Mouse (Mus musculus) limb, embryonic 13.5 days (tissue): ENCODE data around the gene Klc3. TPM values are rescaled to one million over a fixed set of nuclear protein-coding genes. Genes with fewer than 3 reads are reported as not detected.

Experiments used
- ATAC-seq: fragments of 200-750 bp; cut with Nextera tagmentation; 2 replicates; pipeline ENCODE4 v1.8.0; 2017; ENCODE audit warnings: low read depth, moderate number of reproducible peaks, moderate TSS enrichment; ENCODE audit not compliant: low FRiP score
- H3K27ac ChIP-seq: fragments of 300-500 bp; sonication (generic); 2 replicates; pipeline ENCODE4 v1.5.1; 2015; ENCODE audit warnings: inconsistent platforms, mild to moderate bottlenecking, moderate library complexity
- H3K27me3 ChIP-seq: fragments of 300-500 bp; sonication (generic); 2 replicates; pipeline ENCODE4 v1.6.1; 2015; ENCODE audit warnings: mild to moderate bottlenecking, inconsistent platforms
- H3K36me3 ChIP-seq: fragments of 300-500 bp; sonication (generic); 2 replicates; pipeline ENCODE4 v1.6.1; 2015; ENCODE audit warnings: inconsistent platforms, mild to moderate bottlenecking, moderate library complexity
- H3K4me1 ChIP-seq: fragments of 300-500 bp; sonication (generic); 2 replicates; pipeline ENCODE4 v1.6.1; 2015; ENCODE audit warnings: inconsistent platforms
- H3K4me2 ChIP-seq: fragments of 300-500 bp; sonication (generic); replicated peaks from 2 replicates; pipeline ENCODE4 v1.6.1; 2015; ENCODE audit warnings: inconsistent platforms, mild to moderate bottlenecking, moderate library complexity
- H3K4me3 ChIP-seq: fragments of 300-500 bp; sonication (generic); 2 replicates; pipeline ENCODE4 v1.5.1; 2015; ENCODE audit warnings: moderate library complexity, mild to moderate bottlenecking, inconsistent platforms
- H3K9ac ChIP-seq: fragments of 300-500 bp; sonication (generic); 2 replicates; pipeline ENCODE4 v1.6.1; 2015; ENCODE audit warnings: mild to moderate bottlenecking, inconsistent platforms
- H3K9me3 ChIP-seq: fragments of 300-500 bp; sonication (generic); 2 replicates; pipeline ENCODE4 v1.6.1; 2016; ENCODE audit warnings: inconsistent platforms
- WGBS: fragments of 180-500 bp; shearing (Covaris S2); methylation state at CpG from one replicate; pipeline ENCODE4 v1.1.7; 2015; 5-methylcytosine and 5-hydroxymethylcytosine counted together
- polyA plus RNA-seq: library from polyadenylated mRNA; unstranded; fragments of >200 nt; fragmentation: Nextera tagmentation; extraction: Ambion mirVana; gene quantifications from 2 replicates; pipeline ENCODE4 v1.2.1, GENCODE M21; 2015

Gene Klc3
- polyA plus RNA-seq, 1 experiment from 2014 or later = 8.3 TPM

DNA sequence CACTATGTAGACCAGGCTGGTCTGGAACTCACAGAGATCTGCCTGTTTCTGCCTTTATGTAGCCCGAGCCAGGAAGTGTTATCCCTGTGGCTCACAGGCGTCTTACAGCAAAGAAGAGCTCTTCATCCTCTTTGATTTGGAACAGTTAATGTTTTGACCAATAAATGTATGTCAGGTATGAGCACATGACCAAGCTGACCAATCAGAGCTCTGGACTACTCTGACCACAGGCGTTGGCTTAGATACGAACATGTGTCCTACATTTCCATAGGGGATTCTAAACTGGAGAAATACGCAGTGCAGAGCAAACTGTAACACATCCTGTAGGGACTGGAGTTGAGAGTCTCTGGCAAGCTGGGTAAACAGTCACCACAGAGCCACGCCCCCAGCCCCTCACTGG lies 23.0 kb upstream of the Klc3 start:
- no peak for ATAC-seq
- Histone ChIP-seq H3K27me3 (peaks cover 6% of the 10 kb centered on the region), H3K9me3 (no peaks in the 10 kb centered on the region), H3K36me3 (peaks cover 72% of the 10 kb centered on the region), H3K4me3 (no peak overlapping the region), H3K4me1 (no peaks in the 10 kb centered on the region), H3K4me2 (no peak overlapping the region), H3K9ac (no peak overlapping the region), H3K27ac (no peak overlapping the region)
- WGBS = 92% methylated on average over 6 of the region's 6 CpGs

GRCm38 (mm10) chr7:19426349-19426748 lies 22.4 kb upstream of the Klc3 start:
- Histone ChIP-seq H3K36me3 (peaks cover 67% of the 10 kb centered on the region), H3K4me1 (no peaks in the 10 kb centered on the region), H3K9ac (no peak overlapping the region), H3K4me2 (no peak overlapping the region), H3K27me3 (peaks cover 12% of the 10 kb centered on the region), H3K27ac (no peak overlapping the region), H3K9me3 (no peaks in the 10 kb centered on the region), H3K4me3 (no peak overlapping the region)
- 76% methylated on average over 6 of the region's 6 CpGs for WGBS
- no peak for ATAC-seq

DNA sequence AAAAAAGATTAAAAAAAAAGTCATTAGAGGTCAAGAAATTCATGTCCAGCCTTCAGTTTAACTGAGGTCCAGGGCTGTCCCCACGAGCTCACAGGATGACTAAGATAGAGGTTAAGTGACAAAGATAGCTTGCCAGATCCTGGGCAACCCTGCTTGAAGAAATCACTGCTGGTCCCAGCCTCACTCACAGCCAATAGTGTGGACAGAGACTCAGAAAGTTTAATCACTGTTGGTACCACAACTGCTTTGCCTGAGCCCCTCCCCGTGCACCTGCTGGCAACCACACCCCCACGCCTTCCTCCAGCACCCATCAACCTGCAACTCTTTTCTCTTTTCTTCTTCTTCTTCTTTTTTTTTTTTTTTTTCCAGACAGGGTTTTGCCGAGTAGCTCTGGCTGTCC lies 20.1 kb upstream of the Klc3 start:
- 64% methylated on average over 4 of the region's 4 CpGs for WGBS
- no peak overlapping the region for H3K4me2 ChIP-seq
- no peak for ATAC-seq
- no peak overlapping the region for H3K9ac ChIP-seq
- no peak overlapping the region for H3K27ac ChIP-seq
- H3K4me1 ChIP-seq = peaks cover 4% of the 10 kb centered on the region; the same call in 1 of the 2 replicates
- H3K27me3 ChIP-seq = peaks cover 35% of the 10 kb centered on the region
- peaks cover 44% of the 10 kb centered on the region for H3K36me3 ChIP-seq
- H3K4me3 ChIP-seq = no peak overlapping the region
- no peaks in the 10 kb centered on the region for H3K9me3 ChIP-seq

DNA sequence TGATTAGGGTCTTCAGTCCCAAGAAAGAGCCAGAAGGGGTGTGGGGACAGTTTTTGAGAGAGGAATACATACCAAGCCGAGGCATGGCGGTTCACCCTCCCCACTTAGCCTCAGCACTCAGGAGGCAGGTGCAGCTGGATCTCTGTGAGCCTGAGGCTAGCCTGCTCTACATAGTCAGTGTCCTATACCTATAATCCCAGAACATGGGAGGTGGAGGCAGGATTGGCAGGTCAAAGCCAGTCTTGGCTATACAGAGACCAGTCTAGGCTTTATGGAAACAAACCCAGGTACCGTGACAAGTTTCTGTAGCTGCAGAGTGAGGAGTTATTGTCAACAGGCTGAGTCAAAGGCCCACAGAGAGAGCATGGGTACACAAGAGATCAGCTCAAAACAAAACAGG lies 19.2 kb upstream of the Klc3 start:
- Histone ChIP-seq H3K36me3 (peaks cover 34% of the 10 kb centered on the region), H3K4me1 (peaks cover 4% of the 10 kb centered on the region; the same call in 1 of the 2 replicates), H3K9me3 (peaks cover 2% of the 10 kb centered on the region; the same call in 1 of the 2 replicates), H3K4me3 (no peak overlapping the region), H3K9ac (no peak overlapping the region), H3K27me3 (peaks cover 44% of the 10 kb centered on the region), H3K27ac (no peak overlapping the region), H3K4me2 (no peak overlapping the region)
- ATAC-seq = no peak
- 89% methylated on average over 3 of the region's 3 CpGs for WGBS

GRCm38 (mm10) chr7:19420821-19421636 lies 17.1 kb upstream of the Klc3 start:
- Histone ChIP-seq H3K9me3 (peaks cover 4% of the 10 kb centered on the region; the same call in 1 of the 2 replicates), H3K27me3 (peaks cover 60% of the 10 kb centered on the region), H3K27ac (no peak overlapping the region), H3K4me3 (peak overlapping the region; percentile 36), H3K4me2 (peak overlapping the region; percentile 63), H3K36me3 (peaks cover 14% of the 10 kb centered on the region), H3K4me1 (peaks cover 4% of the 10 kb centered on the region; the same call in 1 of the 2 replicates), H3K9ac (no peak overlapping the region)
- peak; percentile 93 for ATAC-seq
- 11% methylated on average over 43 of the region's 43 CpGs for WGBS

DNA sequence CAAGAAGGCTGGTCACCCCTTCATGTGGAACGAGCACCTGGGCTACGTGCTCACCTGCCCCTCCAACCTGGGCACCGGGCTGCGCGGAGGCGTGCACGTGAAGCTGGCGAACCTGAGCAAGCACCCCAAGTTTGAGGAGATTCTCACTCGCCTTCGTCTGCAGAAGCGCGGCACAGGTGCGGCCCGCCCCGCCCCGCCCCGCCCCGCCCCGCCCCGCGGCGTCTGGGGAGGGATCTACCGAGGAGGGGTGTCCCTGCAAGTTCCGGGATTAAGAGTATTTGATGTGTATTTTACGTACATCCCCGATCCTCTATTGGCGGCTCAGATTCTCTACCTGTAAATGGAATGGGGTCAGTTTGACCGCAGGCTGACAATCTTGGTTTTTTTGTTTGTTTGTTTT lies 16.2 kb upstream of the Klc3 start:
- Histone ChIP-seq H3K27ac (no peak overlapping the region), H3K4me1 (peaks cover 4% of the 10 kb centered on the region; the same call in 1 of the 2 replicates), H3K9me3 (peaks cover 4% of the 10 kb centered on the region; the same call in 1 of the 2 replicates), H3K36me3 (peaks cover 5% of the 10 kb centered on the region), H3K4me3 (0 out of 2 replicates have a peak overlapping the region, but pooled peaks have one; percentile 3), H3K27me3 (peaks cover 60% of the 10 kb centered on the region), H3K4me2 (no peak overlapping the region; the same call in 1 of the 2 replicates), H3K9ac (no peak overlapping the region)
- 7% methylated on average over 28 of the region's 28 CpGs for WGBS
- no peak for ATAC-seq

- ATAC-seq = no peak
- Histone ChIP-seq H3K27ac (no peak overlapping the region), H3K9ac (no peak overlapping the region), H3K9me3 (peaks cover 4% of the 10 kb centered on the region; the same call in 1 of the 2 replicates), H3K27me3 (peaks cover 54% of the 10 kb centered on the region), H3K4me3 (no peak overlapping the region), H3K4me1 (peaks cover 4% of the 10 kb centered on the region; the same call in 1 of the 2 replicates), H3K4me2 (no peak overlapping the region), H3K36me3 (no peaks in the 10 kb centered on the region)
- 75% methylated on average over 15 of the region's 15 CpGs for WGBS
Measured at GRCm38 (mm10) chr7:19416590-19416989, 12.7 kb upstream of the Klc3 start.

DNA sequence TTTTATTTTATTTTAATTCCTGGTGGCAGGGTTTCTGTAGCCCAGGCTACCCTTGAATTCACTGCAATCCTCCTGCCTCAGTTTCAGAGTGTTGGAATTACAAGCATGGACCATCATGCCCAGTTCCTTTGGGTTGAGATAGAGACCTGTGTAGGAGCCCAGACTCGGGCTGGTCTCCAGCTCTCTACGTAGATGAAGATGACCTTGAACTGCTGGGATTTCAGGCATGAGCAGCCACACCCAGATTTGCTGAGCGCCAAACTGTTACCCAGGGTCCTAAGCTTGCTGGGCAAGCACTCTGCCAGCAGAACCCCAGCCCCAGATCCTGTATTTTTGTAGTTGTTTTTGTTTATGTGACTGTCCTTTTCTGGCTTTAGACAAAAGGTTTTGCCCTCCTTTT lies 9.6 kb upstream of the Klc3 start:
- ATAC-seq = no peak
- 86% methylated on average over 3 of the region's 3 CpGs for WGBS
- peaks cover 23% of the 10 kb centered on the region for H3K27me3 ChIP-seq
- H3K27ac ChIP-seq = no peak overlapping the region
- no peak overlapping the region for H3K4me2 ChIP-seq
- H3K9me3 ChIP-seq = peaks cover 4% of the 10 kb centered on the region; the same call in 1 of the 2 replicates
- no peaks in the 10 kb centered on the region for H3K36me3 ChIP-seq
- H3K4me1 ChIP-seq = 0 out of 2 replicates have a peak, but pooled peaks cover 8% of the 10 kb centered on the region
- H3K4me3 ChIP-seq = no peak overlapping the region
- no peak overlapping the region for H3K9ac ChIP-seq

DNA sequence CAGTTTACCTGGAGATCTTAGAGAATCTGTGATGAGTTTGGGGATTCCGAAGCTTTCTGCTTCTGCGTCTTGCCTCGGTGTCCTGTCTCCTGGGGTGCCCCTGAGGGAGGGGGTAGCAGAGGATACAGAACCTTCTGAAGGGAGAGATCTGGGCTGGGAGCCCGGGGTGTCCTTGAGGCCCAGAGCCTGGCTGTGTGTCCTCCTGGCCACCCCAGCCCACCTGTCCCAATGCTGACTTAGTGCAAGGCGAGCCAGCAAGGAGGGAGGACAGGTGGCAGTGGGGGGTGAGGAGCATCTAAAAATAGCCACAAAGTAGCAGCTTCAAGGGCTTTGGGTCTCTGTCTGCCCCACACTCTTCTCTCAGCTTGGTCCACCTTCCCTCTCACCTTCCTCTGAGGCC lies 7.9 kb upstream of the Klc3 start:
- no peak overlapping the region for H3K4me2 ChIP-seq
- WGBS = 75% methylated on average over 5 of the region's 5 CpGs
- no peak; the same call in 1 of the 2 replicates for ATAC-seq

GRCm38 (mm10) chr7:19410766-19411344 lies 7.0 kb upstream of the Klc3 start:
- ATAC-seq = no peak
- Histone ChIP-seq H3K27me3 (peaks cover 7% of the 10 kb centered on the region; the same call in 1 of the 2 replicates), H3K36me3 (no peaks in the 10 kb centered on the region), H3K4me2 (no peak overlapping the region), H3K9ac (no peak overlapping the region), H3K4me3 (no peak overlapping the region), H3K4me1 (0 out of 2 replicates have a peak, but pooled peaks cover 8% of the 10 kb centered on the region), H3K27ac (no peak overlapping the region), H3K9me3 (no peaks in the 10 kb centered on the region; the same call in 1 of the 2 replicates)
- WGBS = 75% methylated on average over 11 of the region's 11 CpGs

More for the DNA sequence above, 7.9 kb upstream of the Klc3 start:
- no peak overlapping the region for H3K27ac ChIP-seq
- H3K36me3 ChIP-seq = no peaks in the 10 kb centered on the region
- no peak overlapping the region for H3K4me3 ChIP-seq
- peaks cover 7% of the 10 kb centered on the region for H3K27me3 ChIP-seq
- H3K9ac ChIP-seq = no peak overlapping the region
- 0 out of 2 replicates have a peak, but pooled peaks cover 8% of the 10 kb centered on the region for H3K4me1 ChIP-seq
- H3K9me3 ChIP-seq = no peaks in the 10 kb centered on the region; the same call in 1 of the 2 replicates

- Histone ChIP-seq H3K4me3 (no peak overlapping the region), H3K4me2 (no peak overlapping the region), H3K27ac (no peak overlapping the region), H3K9me3 (no peaks in the 10 kb centered on the region; the same call in 1 of the 2 replicates), H3K27me3 (peaks cover 12% of the 10 kb centered on the region), H3K9ac (no peak overlapping the region; the same call in 1 of the 2 replicates), H3K36me3 (no peaks in the 10 kb centered on the region), H3K4me1 (0 out of 2 replicates have a peak, but pooled peaks cover 8% of the 10 kb centered on the region)
- peak; percentile 68; the same call in 1 of the 2 replicates for ATAC-seq
- 43% methylated on average over 6 of the region's 6 CpGs for WGBS
Measured at GRCm38 (mm10) chr7:19409753-19410152, 5.8 kb upstream of the Klc3 start.

GRCm38 (mm10) chr7:19405417-19405816 lies 1.5 kb upstream of the Klc3 start:
- WGBS = 3% methylated on average over 19 of the region's 19 CpGs
- H3K36me3 ChIP-seq = no peaks in the 10 kb centered on the region
- peak; percentile 30; the same call in 1 of the 2 replicates for ATAC-seq

More at GRCm38 (mm10) chr7:19405417-19405816, 1.5 kb upstream of the Klc3 start:
- peaks cover 9% of the 10 kb centered on the region; the same call in 1 of the 2 replicates for H3K9me3 ChIP-seq
- H3K27me3 ChIP-seq = peaks cover 55% of the 10 kb centered on the region
- H3K4me2 ChIP-seq = peak overlapping the region; percentile 48
- H3K27ac ChIP-seq = no peak overlapping the region
- no peak overlapping the region for H3K9ac ChIP-seq
- H3K4me3 ChIP-seq = 0 out of 2 replicates have a peak overlapping the region, but pooled peaks have one; percentile 13
- peaks cover 18% of the 10 kb centered on the region for H3K4me1 ChIP-seq
